Mouse (Mus musculus) T-helper 2 cell (primary cell): Measurements from ENCODE around the gene Plekhm2.

ENCODE experiments used
- in situ Hi-C: fragments of 300-600 bp; cut with MboI, MseI; formaldehyde crosslinking; loops from one replicate; pipeline ENCODE4 v1.15.1; 2025; ENCODE audit warnings: high pct_unique_total_duplicates

Plekhm2 gene

GRCm38 (mm10) chr4:141605861-141606260 is 58.8 kb downstream of the Plekhm2 start, which contains the start of gene Fblim1:
Gene Fblim1, minus strand, starts transcription at chr4:141606096.
- in situ Hi-C loops: no loop called here

- in situ Hi-C loops: no loop called here
Measured at GRCm38 (mm10) chr4:141605421-141605820, 59.3 kb downstream of the Plekhm2 start.

- in situ Hi-C loops: no loop called here
Measured at GRCm38 (mm10) chr4:141604493-141604892, 60.2 kb downstream of the Plekhm2 start.

- in situ Hi-C loops: no loop called here
Measured at GRCm38 (mm10) chr4:141603921-141604320, 60.8 kb downstream of the Plekhm2 start.

GRCm38 (mm10) chr4:141602523-141603223 is 62.0 kb downstream of the Plekhm2 start:
- in situ Hi-C loops: no loop called here

- in situ Hi-C loops: no loop called here
Measured at GRCm38 (mm10) chr4:141601148-141601862, 63.4 kb downstream of the Plekhm2 start.

- in situ Hi-C loops: no loop called here
Measured at GRCm38 (mm10) chr4:141600364-141600763, 64.3 kb downstream of the Plekhm2 start.

- in situ Hi-C loops: no loop called here
Measured at GRCm38 (mm10) chr4:141599251-141600141, 65.2 kb downstream of the Plekhm2 start.

- in situ Hi-C loops: no loop called here
Measured at GRCm38 (mm10) chr4:141598894-141599250, 65.8 kb downstream of the Plekhm2 start.

GRCm38 (mm10) chr4:141598199-141598893 is 66.4 kb downstream of the Plekhm2 start:
- in situ Hi-C loops: no loop called here

GRCm38 (mm10) chr4:141596700-141597328 is 67.9 kb downstream of the Plekhm2 start:
- in situ Hi-C loops: no loop called here

GRCm38 (mm10) chr4:141595605-141596268 is 69.0 kb downstream of the Plekhm2 start:
- in situ Hi-C loops: no loop called here

- in situ Hi-C loops: no loop called here
Measured at GRCm38 (mm10) chr4:141595138-141595537, 69.6 kb downstream of the Plekhm2 start.

GRCm38 (mm10) chr4:141591547-141591946 is 73.2 kb downstream of the Plekhm2 start:
- in situ Hi-C loops: no loop called here

- in situ Hi-C loops: no loop called here
Measured at GRCm38 (mm10) chr4:141583919-141584318, 80.8 kb downstream of the Plekhm2 start.

GRCm38 (mm10) chr4:141581051-141581450 is 83.6 kb downstream of the Plekhm2 start:
- in situ Hi-C loops: no loop called here

- in situ Hi-C loops: no loop called here
Measured at GRCm38 (mm10) chr4:141578833-141579232, 85.9 kb downstream of the Plekhm2 start.

- in situ Hi-C loops: no loop called here
Measured at GRCm38 (mm10) chr4:141576877-141577276, 87.8 kb downstream of the Plekhm2 start.

GRCm38 (mm10) chr4:141576404-141576803 is 88.3 kb downstream of the Plekhm2 start:
- in situ Hi-C loops: no loop called here
